Mouse (Mus musculus) midbrain, embryonic 11.5 days (tissue): ENCODE measurements around the gene Gm49388. TPM values are rescaled to one million over a fixed set of nuclear protein-coding genes. Genes with fewer than 3 reads are reported as not detected.

Source experiments
- ATAC-seq: fragments of 200-750 bp; cut with Nextera tagmentation; 2 replicates; pipeline ENCODE4 v1.8.0; 2017; ENCODE audit warnings: moderate TSS enrichment, moderate library complexity; ENCODE audit not compliant: low FRiP score
- DNase-seq: peaks from one replicate; pipeline ENCODE4 v3.0.0; 2015; ENCODE audit warnings: low spot score; ENCODE audit errors: missing footprints
- H3K27ac ChIP-seq: fragments of 300-500 bp; sonication (generic); 2 replicates; pipeline ENCODE4 v1.5.1; 2014; ENCODE audit warnings: low read depth, low read length
- H3K27me3 ChIP-seq: fragments of 300-500 bp; sonication (generic); 2 replicates; pipeline ENCODE4 v1.6.1; 2014; ENCODE audit warnings: mild to moderate bottlenecking, low read length, moderate library complexity, mixed read lengths; ENCODE audit not compliant: control insufficient read depth, insufficient read depth
- H3K36me3 ChIP-seq: fragments of 300-500 bp; sonication (generic); 2 replicates; pipeline ENCODE4 v1.6.1; 2014; ENCODE audit warnings: mild to moderate bottlenecking, low read length, moderate library complexity, mixed read lengths; ENCODE audit not compliant: control insufficient read depth, insufficient read depth
- H3K4me1 ChIP-seq: fragments of 300-500 bp; sonication (generic); 2 replicates; pipeline ENCODE4 v1.6.1; 2014; ENCODE audit warnings: low read length; ENCODE audit not compliant: control insufficient read depth, insufficient read depth
- H3K4me2 ChIP-seq: fragments of 300-500 bp; sonication (generic); 2 replicates; pipeline ENCODE4 v1.6.1; 2014; ENCODE audit warnings: mild to moderate bottlenecking, moderate library complexity
- H3K4me3 ChIP-seq: fragments of 300-500 bp; sonication (generic); 2 replicates; pipeline ENCODE4 v1.5.1; 2014; ENCODE audit warnings: low read depth, low read length
- H3K9ac ChIP-seq: fragments of 300-500 bp; sonication (generic); 2 replicates; pipeline ENCODE4 v1.6.1; 2014; ENCODE audit warnings: low read length
- H3K9me3 ChIP-seq: fragments of 300-500 bp; sonication (generic); 2 replicates; pipeline ENCODE4 v1.6.1; 2016; ENCODE audit warnings: low read length; ENCODE audit not compliant: control insufficient read depth
- WGBS: fragments of 180-500 bp; shearing (Covaris S2); extraction: QIAGEN DNeasy Blood & Tissue Kit; methylation state at CpG from one replicate; pipeline ENCODE4 v1.1.7; 2014; 5-methylcytosine and 5-hydroxymethylcytosine counted together
- polyA plus RNA-seq: library from polyadenylated mRNA; unstranded; fragments of >200 nt; fragmentation: Nextera tagmentation; extraction: Ambion mirVana; gene quantifications from 2 replicates; pipeline ENCODE4 v1.2.1, GENCODE M21; 2014

The Gm49388 gene
- polyA plus RNA-seq, 1 experiment from 2014 or later = not detected

DNA sequence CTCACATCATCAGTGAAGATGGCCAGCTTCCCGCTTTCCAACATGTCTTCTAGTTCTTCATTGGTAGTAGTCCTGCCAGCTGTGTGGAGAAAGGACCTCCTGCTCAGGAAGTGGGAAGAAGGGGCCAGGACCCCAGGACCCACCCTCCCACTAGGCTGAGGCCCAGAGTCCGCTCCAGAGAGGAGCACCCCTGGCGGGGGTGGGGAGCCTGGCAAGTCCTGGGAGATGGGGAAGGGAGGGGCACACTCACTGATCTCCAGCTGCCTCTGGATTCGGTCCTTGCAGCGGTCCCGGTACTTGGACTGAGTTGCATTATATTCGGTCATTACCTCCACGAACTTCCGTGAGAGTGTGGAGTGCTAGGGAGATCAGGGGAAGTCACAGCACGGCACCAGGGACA, 25.2 kb downstream of the Gm49388 start:
- DNase-seq = peak; percentile 75
- Histone ChIP-seq H3K4me3 (no peak overlapping the region), H3K9me3 (no peaks in the 10 kb centered on the region), H3K9ac (no peak overlapping the region), H3K4me1 (no peaks in the 10 kb centered on the region), H3K27me3 (no peaks in the 10 kb centered on the region), H3K4me2 (no peak overlapping the region), H3K36me3 (0 out of 2 replicates have a peak, but pooled peaks cover 3% of the 10 kb centered on the region), H3K27ac (no peak overlapping the region)
- WGBS = 82% methylated on average over 10 of the region's 10 CpGs
- ATAC-seq = no peak

DNA sequence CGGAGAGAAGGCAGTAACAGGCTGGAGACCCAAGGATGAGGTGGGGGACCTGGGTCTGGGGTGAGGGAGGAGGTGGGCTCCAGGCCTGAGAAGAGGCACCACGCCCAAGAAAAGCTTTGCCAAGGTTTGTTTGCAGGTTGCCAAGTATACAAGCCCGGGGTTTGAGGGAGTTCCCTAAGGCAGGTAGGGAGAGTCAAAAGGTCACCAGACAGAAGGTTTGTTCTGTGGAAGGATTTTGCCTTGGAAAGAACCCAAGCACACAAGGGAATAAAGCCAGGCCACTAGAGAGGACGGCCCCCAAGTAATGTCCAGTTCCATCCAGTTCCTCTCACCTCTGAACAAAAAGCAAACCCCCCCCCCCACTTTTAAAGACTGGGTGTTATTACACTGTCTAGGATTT, 25.8 kb downstream of the Gm49388 start:
- 89% methylated on average over 4 of the region's 4 CpGs for WGBS
- Histone ChIP-seq H3K27me3 (no peaks in the 10 kb centered on the region), H3K27ac (no peak overlapping the region), H3K4me3 (no peak overlapping the region), H3K9me3 (no peaks in the 10 kb centered on the region), H3K9ac (no peak overlapping the region), H3K4me2 (no peak overlapping the region), H3K4me1 (no peaks in the 10 kb centered on the region), H3K36me3 (0 out of 2 replicates have a peak, but pooled peaks cover 3% of the 10 kb centered on the region)
- no peak for ATAC-seq
- no peak for DNase-seq

DNA sequence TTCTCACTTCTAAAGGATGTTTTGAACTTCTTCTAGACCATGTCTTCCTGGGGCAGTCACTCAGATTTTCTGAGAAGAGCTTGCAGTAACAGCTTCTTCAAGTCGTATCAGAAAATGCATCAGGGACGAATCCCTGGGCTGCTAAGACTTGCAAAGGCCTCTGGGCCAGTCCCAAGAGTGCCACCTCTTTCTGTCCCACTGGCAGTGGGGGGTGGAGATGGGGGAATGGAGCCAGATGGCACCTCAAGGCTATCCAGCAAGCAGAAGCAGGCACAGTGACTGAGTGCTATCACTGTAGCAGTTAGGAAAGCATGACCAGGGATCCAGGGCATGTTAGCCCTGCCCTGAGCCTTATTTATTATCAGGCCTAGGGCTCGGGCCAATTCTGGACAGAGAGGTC, 26.9 kb downstream of the Gm49388 start:
- ATAC-seq = no peak
- Histone ChIP-seq H3K27me3 (no peaks in the 10 kb centered on the region), H3K4me1 (no peaks in the 10 kb centered on the region), H3K4me3 (no peak overlapping the region), H3K9me3 (no peaks in the 10 kb centered on the region), H3K36me3 (0 out of 2 replicates have a peak, but pooled peaks cover 3% of the 10 kb centered on the region), H3K4me2 (no peak overlapping the region), H3K27ac (no peak overlapping the region), H3K9ac (no peak overlapping the region)
- DNase-seq = no peak
- 80% methylated on average over 3 of the region's 3 CpGs for WGBS

DNA sequence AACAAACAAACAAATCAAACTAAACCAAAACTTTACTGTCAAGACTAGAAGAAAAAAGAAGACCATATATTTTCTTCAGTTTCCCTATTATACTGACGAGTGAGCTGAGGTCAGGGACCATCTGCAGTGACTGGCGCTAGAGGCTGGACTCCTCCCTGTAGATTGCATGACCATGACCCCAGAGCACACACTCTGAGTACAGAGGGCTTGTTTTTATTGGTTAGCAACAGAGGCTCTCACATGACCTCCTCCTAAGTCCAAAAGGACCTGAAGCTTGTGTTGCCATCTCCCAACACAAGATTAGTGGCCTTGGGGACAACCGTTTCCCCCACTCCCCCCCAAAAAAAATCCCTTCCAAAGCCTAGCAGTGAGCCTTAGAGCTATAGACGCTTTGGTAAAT, 28.4 kb downstream of the Gm49388 start:
- H3K4me2 ChIP-seq = no peak overlapping the region
- WGBS = 78% methylated on average over 4 of the region's 4 CpGs

DNA sequence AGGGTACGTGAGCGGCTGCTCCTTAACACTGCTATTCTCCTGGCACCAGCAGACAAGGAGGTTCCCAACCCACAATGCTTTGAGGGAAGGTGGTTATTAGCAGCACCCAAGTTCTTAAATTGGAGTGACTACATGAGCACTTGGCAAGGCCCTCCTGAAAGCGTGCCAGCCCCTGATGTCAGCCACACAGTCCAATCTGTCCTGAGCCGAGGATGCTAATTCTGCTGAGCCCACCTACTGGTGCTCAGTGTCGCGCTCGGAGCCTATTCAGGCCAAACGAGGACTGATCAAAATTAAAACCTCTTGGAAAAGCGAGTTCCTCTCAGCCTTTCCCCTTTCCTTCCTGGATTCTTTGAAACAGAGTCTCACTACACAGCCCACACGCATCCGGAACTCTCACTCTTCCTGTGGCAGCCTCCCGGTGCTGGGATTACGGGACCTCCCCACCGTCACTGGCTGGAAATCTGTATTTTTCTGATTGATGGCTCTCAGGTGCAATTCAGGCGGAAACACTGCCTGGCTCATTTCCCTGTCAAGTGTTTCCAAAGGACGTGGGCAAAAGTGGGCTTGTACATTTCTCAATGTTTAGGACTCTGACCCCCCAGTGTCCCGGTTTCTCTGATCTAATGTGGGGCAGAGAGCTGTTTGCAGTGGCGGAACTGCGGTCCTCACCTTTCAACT, 29.0 kb downstream of the Gm49388 start:
- H3K36me3 ChIP-seq = 0 out of 2 replicates have a peak, but pooled peaks cover 3% of the 10 kb centered on the region
- DNase-seq = peak; percentile 69
- H3K4me2 ChIP-seq = no peak overlapping the region
- no peaks in the 10 kb centered on the region for H3K27me3 ChIP-seq
- no peak overlapping the region for H3K27ac ChIP-seq
- no peak overlapping the region for H3K4me3 ChIP-seq
- H3K9me3 ChIP-seq = no peaks in the 10 kb centered on the region
- no peak overlapping the region for H3K9ac ChIP-seq
- no peak for ATAC-seq
- H3K4me1 ChIP-seq = no peaks in the 10 kb centered on the region
- WGBS = 92% methylated on average over 19 of the region's 19 CpGs

More for the DNA sequence above, 28.4 kb downstream of the Gm49388 start:
- 0 out of 2 replicates have a peak, but pooled peaks cover 3% of the 10 kb centered on the region for H3K36me3 ChIP-seq
- no peaks in the 10 kb centered on the region for H3K4me1 ChIP-seq
- DNase-seq (peak; percentile 6), ATAC-seq (no peak)
- H3K9me3 ChIP-seq = no peaks in the 10 kb centered on the region
- no peak overlapping the region for H3K9ac ChIP-seq
- H3K4me3 ChIP-seq = no peak overlapping the region
- H3K27me3 ChIP-seq = no peaks in the 10 kb centered on the region
- H3K27ac ChIP-seq = no peak overlapping the region

DNA sequence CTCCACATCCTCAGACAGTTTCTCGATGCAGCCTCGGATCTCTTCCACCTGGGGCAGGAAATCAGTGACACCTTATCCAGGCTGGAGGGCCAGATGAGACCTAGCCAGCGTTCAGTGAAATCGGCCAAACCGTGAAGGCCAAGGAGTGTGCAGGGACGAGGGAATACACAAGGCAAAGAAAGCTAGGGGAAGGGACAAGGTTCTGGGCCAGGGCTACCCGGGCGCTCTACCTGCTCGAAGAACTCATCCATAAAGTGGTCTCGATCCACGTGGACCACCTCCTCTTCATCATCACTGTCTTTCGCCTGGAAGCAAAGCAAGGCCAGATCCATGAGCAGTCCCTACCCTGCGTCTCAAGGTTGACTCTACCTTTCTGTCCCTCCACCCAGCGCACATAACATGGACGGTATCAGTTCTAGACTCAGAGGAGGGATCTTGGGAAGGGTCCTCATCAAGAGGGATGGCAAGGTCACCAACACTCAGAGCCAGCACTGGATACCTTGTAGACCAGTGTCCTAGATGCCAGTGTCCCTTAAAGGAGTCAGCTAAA, 29.8 kb downstream of the Gm49388 start:
- H3K4me1 ChIP-seq = no peaks in the 10 kb centered on the region
- no peak overlapping the region for H3K27ac ChIP-seq
- ATAC-seq (no peak), DNase-seq (peak; percentile 56)
- no peaks in the 10 kb centered on the region for H3K27me3 ChIP-seq
- no peaks in the 10 kb centered on the region for H3K9me3 ChIP-seq
- H3K4me2 ChIP-seq = no peak overlapping the region
- 0 out of 2 replicates have a peak, but pooled peaks cover 3% of the 10 kb centered on the region for H3K36me3 ChIP-seq
- no peak overlapping the region for H3K4me3 ChIP-seq
- H3K9ac ChIP-seq = no peak overlapping the region
- 94% methylated on average over 15 of the region's 15 CpGs for WGBS

DNA sequence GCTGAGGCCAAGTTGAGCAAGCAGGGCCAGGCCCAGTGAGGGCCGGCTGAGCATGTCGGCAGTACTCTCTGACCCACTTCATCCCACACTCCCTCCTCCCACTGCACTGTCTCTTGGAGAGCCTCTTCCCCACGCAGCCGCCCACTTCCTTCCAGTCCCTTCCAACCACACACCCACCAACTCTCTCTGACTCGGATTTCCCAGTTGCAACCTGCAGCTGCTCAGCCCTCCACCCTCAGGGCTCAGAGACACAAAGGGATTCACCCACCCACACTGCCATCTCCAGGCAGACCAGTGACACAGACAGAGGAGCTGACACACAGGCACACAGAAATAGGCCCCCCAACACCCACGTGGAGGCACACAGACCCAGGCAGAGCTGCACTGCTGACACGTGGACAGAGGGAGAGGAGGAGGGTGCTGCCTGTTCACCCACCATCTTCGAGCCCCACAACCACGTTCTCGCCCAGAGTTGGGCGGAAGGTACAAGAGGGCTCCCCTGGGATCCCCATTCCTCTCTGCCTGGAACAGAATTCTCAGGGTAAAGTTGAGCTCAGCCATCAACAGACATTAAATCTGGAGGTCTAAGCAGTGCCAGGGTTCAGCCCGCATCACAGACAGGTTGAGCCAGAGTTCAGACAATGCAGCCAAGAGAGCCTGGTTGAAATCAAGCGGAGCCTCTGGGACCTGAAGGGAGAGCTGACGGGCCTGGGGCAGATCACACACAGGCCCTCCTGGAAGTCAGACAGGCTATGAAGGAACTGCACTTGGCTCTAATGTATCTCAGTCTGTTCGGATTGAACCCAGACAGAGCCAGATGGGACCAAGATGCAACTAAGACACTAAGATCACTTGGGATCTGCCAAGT, 30.8 kb downstream of the Gm49388 start:
- Histone ChIP-seq H3K9me3 (no peaks in the 10 kb centered on the region), H3K4me1 (no peaks in the 10 kb centered on the region), H3K4me2 (no peak overlapping the region), H3K27ac (no peak overlapping the region), H3K9ac (no peak overlapping the region), H3K36me3 (0 out of 2 replicates have a peak, but pooled peaks cover 3% of the 10 kb centered on the region), H3K27me3 (no peaks in the 10 kb centered on the region), H3K4me3 (no peak overlapping the region)
- ATAC-seq = no peak
- DNase-seq = peak; percentile 80
- WGBS = 78% methylated on average over 15 of the region's 15 CpGs

DNA sequence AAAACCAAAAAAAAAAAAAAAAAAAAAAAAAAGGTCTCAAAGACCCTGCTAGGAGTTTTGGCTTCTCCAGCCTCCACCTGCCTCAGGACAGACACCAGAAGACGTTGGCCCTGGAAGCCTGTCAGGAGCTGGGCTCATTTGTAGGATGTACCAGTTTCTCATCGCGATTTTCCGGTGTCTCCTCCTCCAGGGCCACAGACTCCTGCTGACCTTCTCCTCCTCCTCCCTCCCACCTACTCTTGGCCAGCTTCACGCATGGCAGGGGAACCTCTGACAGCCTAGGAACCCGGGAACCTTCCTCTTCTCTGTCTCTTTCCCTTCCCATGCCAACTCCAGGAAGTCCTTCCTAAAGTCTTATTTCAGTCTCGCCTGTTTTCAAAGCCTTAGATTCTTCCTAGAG, 31.6 kb downstream of the Gm49388 start:
- no peak for ATAC-seq
- H3K4me1 ChIP-seq = no peaks in the 10 kb centered on the region
- 79% methylated on average over 7 of the region's 7 CpGs for WGBS

DNA sequence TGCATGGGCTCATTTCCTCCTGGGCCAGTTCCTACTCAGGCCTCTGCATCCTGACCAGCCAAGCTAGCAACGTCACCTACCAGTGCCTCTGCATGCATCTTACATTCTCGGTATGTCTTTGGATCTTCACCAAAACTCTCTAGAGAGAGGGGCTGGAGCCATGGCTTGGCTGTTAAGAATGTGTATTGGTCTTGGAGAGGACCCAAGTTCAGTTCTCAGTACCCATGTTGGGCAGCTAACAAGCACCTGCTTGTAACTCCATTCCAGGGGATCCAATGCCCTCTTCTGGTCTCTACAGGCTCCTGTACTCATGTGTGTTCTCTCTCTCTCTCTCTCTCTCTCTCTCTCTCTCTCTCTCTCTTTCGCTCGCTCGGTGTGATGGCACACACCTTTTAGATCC, 32.4 kb downstream of the Gm49388 start:
- Histone ChIP-seq H3K27me3 (no peaks in the 10 kb centered on the region), H3K4me2 (no peak overlapping the region)
- WGBS = 90% methylated on average over 5 of the region's 5 CpGs

More for the DNA sequence above, 31.6 kb downstream of the Gm49388 start:
- H3K4me2 ChIP-seq = no peak overlapping the region
- no peaks in the 10 kb centered on the region for H3K9me3 ChIP-seq
- H3K36me3 ChIP-seq = 0 out of 2 replicates have a peak, but pooled peaks cover 3% of the 10 kb centered on the region
- H3K9ac ChIP-seq = no peak overlapping the region
- H3K27ac ChIP-seq = no peak overlapping the region
- no peak overlapping the region for H3K4me3 ChIP-seq
- no peaks in the 10 kb centered on the region for H3K27me3 ChIP-seq
- peak; percentile 78 for DNase-seq

More for the DNA sequence above, 32.4 kb downstream of the Gm49388 start:
- no peak for ATAC-seq
- no peak overlapping the region for H3K4me3 ChIP-seq
- 0 out of 2 replicates have a peak, but pooled peaks cover 3% of the 10 kb centered on the region for H3K36me3 ChIP-seq
- no peaks in the 10 kb centered on the region for H3K9me3 ChIP-seq
- H3K4me1 ChIP-seq = no peaks in the 10 kb centered on the region
- H3K27ac ChIP-seq = no peak overlapping the region
- DNase-seq = no peak
- H3K9ac ChIP-seq = no peak overlapping the region
